Mouse (Mus musculus): ENCODE measurements around the gene Sgsm2. TPM values are rescaled to one million over a fixed set of nuclear protein-coding genes. Genes with fewer than 3 reads are reported as not detected.

Gene Sgsm2
- polyA plus RNA-seq (2015; fragmentation: Nextera tagmentation; extraction: Ambion mirVana), result 6.6 and 7.1 TPM in 2 replicates

GRCm38 (mm10) chr11:74896901-74897677 is at the start of gene Sgsm2:
Gene Sgsm2 (minus strand): TSS chr11:74897060.
- H3K4me2 ChIP-seq (replicated peaks; ENCODE audit: low read depth, low read length), result peak within 1 kb of the TSS; percentile 95
- H3K9ac ChIP-seq (replicated peaks; ENCODE audit: low read length), result peak within 1 kb of the TSS; percentile 88
- H3K36me3 ChIP-seq (ENCODE audit: insufficient read depth, low read length), result peaks cover 27% of the 10 kb centered on the region
- H3K27ac ChIP-seq (ENCODE audit: low read length), result peak within 1 kb of the TSS; percentile 90
- under 1% methylated on average over 52 of the region's 74 CpGs for WGBS
- H3K4me1 ChIP-seq (ENCODE audit: insufficient read depth, low read length), result peaks cover 27% of the 10 kb centered on the region
- H3K4me3 ChIP-seq (ENCODE audit: low read length), result peak within 1 kb of the TSS; percentile 67
- no peaks in the 10 kb centered on the region for H3K27me3 ChIP-seq (ENCODE audit: insufficient read depth, low read length)
- ATAC-seq (ENCODE audit: low FRiP score, low TSS enrichment), result peak; percentile 75
- no peaks in the 10 kb centered on the region for H3K9me3 ChIP-seq (ENCODE audit: low read length)

- Histone ChIP-seq H3K9me3 (ENCODE audit: low read length) (no peaks in the 10 kb centered on the region), H3K36me3 (ENCODE audit: insufficient read depth, low read length) (peaks cover 25% of the 10 kb centered on the region), H3K27me3 (ENCODE audit: insufficient read depth, low read length) (no peaks in the 10 kb centered on the region), H3K27ac (ENCODE audit: low read length) (no peak overlapping the region), H3K4me2 (replicated peaks; ENCODE audit: low read depth, low read length) (no peak overlapping the region), H3K4me3 (ENCODE audit: low read length) (no peak overlapping the region), H3K4me1 (ENCODE audit: insufficient read depth, low read length) (no peaks in the 10 kb centered on the region), H3K9ac (replicated peaks; ENCODE audit: low read length) (no peak overlapping the region)
- 72% methylated on average over 3 of the region's 3 CpGs for WGBS
- peak; percentile 35; the same call in 1 of the 2 replicates for ATAC-seq (ENCODE audit: low FRiP score, low TSS enrichment)
Observed at GRCm38 (mm10) chr11:74946348-74946747, 49.5 kb upstream of the Sgsm2 start.

GRCm38 (mm10) chr11:74930391-74930790 is 33.5 kb upstream of the Sgsm2 start:
- 91% methylated on average over 7 of the region's 7 CpGs for WGBS
- Histone ChIP-seq H3K4me1 (ENCODE audit: insufficient read depth, low read length) (peaks cover 15% of the 10 kb centered on the region), H3K36me3 (ENCODE audit: insufficient read depth, low read length) (peaks cover 31% of the 10 kb centered on the region), H3K9ac (replicated peaks; ENCODE audit: low read length) (no peak overlapping the region), H3K27me3 (ENCODE audit: insufficient read depth, low read length) (no peaks in the 10 kb centered on the region), H3K4me3 (ENCODE audit: low read length) (no peak overlapping the region), H3K4me2 (replicated peaks; ENCODE audit: low read depth, low read length) (no peak overlapping the region), H3K27ac (ENCODE audit: low read length) (no peak overlapping the region), H3K9me3 (ENCODE audit: low read length) (no peaks in the 10 kb centered on the region)
- no peak for ATAC-seq (ENCODE audit: low FRiP score, low TSS enrichment)

DNA sequence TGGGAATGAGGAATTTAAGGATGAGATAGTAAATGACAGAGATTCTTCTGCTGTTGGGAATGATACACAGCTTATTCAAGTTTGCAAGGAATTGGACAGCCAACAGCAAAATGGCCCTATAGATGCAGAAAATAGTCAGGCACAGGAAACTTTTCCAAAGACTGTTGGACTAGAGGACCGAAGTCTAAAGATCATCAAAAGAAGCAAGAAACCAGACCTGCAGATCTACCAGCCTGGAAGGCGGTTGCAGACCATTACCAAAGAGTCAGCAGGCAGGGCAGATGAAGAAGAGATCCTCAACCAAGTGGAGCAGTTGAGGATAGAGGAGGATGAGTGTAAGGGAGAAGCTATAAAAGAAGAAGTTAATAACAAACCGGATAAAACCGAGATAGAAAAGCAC is 32.3 kb upstream of the Sgsm2 start:
- Histone ChIP-seq H3K27me3 (ENCODE audit: insufficient read depth, low read length) (no peaks in the 10 kb centered on the region), H3K9ac (replicated peaks; ENCODE audit: low read length) (no peak overlapping the region), H3K9me3 (ENCODE audit: low read length) (no peaks in the 10 kb centered on the region), H3K36me3 (ENCODE audit: insufficient read depth, low read length) (peaks cover 19% of the 10 kb centered on the region), H3K4me2 (replicated peaks; ENCODE audit: low read depth, low read length) (no peak overlapping the region), H3K4me3 (ENCODE audit: low read length) (no peak overlapping the region), H3K4me1 (ENCODE audit: insufficient read depth, low read length) (peaks cover 23% of the 10 kb centered on the region), H3K27ac (ENCODE audit: low read length) (no peak overlapping the region)
- ATAC-seq (ENCODE audit: low FRiP score, low TSS enrichment), result no peak
- WGBS, result 86% methylated on average over 4 of the region's 4 CpGs

DNA sequence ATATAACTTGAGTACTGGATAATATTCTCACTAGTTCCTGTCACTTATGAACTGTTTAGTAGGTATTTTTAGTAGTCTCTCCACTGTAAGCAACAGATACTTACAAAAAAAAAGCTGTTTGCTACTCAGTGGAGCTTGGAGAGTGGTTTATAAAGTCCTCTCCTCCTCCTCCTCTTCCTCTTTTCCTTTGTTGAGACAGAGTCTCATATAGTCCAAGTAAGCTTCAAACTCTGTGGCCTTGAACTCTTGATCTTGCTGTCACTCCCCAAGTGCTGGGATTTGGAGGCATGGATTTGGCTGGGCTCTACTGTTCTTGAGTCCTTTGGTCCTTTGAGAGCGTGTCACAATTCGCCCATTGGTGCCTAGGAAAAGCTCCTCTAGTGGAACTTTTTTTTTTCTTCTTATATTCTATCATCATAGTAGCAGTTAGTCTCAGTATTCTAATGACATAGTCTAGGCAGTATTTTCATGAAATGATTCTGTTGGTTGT is 30.4 kb upstream of the Sgsm2 start:
- no peaks in the 10 kb centered on the region for H3K27me3 ChIP-seq (ENCODE audit: insufficient read depth, low read length)
- H3K27ac ChIP-seq (ENCODE audit: low read length), result no peak overlapping the region
- peak overlapping the region; percentile 72 for H3K4me2 ChIP-seq (replicated peaks; ENCODE audit: low read depth, low read length)
- peaks cover 27% of the 10 kb centered on the region for H3K4me1 ChIP-seq (ENCODE audit: insufficient read depth, low read length)
- 89% methylated on average over 2 of the region's 2 CpGs for WGBS
- H3K4me3 ChIP-seq (ENCODE audit: low read length), result no peak overlapping the region
- no peaks in the 10 kb centered on the region for H3K9me3 ChIP-seq (ENCODE audit: low read length)
- no peak for ATAC-seq (ENCODE audit: low FRiP score, low TSS enrichment)
- peaks cover 10% of the 10 kb centered on the region for H3K36me3 ChIP-seq (ENCODE audit: insufficient read depth, low read length)
- H3K9ac ChIP-seq (replicated peaks; ENCODE audit: low read length), result no peak overlapping the region

- ATAC-seq (ENCODE audit: low FRiP score, low TSS enrichment), result no peak
- Histone ChIP-seq H3K4me2 (replicated peaks; ENCODE audit: low read depth, low read length) (peak overlapping the region; percentile 72), H3K27me3 (ENCODE audit: insufficient read depth, low read length) (no peaks in the 10 kb centered on the region), H3K36me3 (ENCODE audit: insufficient read depth, low read length) (peaks cover 10% of the 10 kb centered on the region), H3K4me3 (ENCODE audit: low read length) (peak overlapping the region; percentile 97), H3K9me3 (ENCODE audit: low read length) (no peaks in the 10 kb centered on the region), H3K4me1 (ENCODE audit: insufficient read depth, low read length) (peaks cover 27% of the 10 kb centered on the region), H3K27ac (ENCODE audit: low read length) (peak overlapping the region; percentile 99), H3K9ac (replicated peaks; ENCODE audit: low read length) (peak overlapping the region; percentile 96)
- WGBS, result 4% methylated on average over 11 of the region's 11 CpGs
Observed at GRCm38 (mm10) chr11:74926388-74927005, 29.6 kb upstream of the Sgsm2 start.

- H3K4me3 ChIP-seq (ENCODE audit: low read length), result peak within 1 kb of the TSS; percentile 97
- H3K4me1 ChIP-seq (ENCODE audit: insufficient read depth, low read length), result peaks cover 27% of the 10 kb centered on the region
- H3K9me3 ChIP-seq (ENCODE audit: low read length), result no peaks in the 10 kb centered on the region
- peak; percentile 97 for ATAC-seq (ENCODE audit: low FRiP score, low TSS enrichment)
- H3K4me2 ChIP-seq (replicated peaks; ENCODE audit: low read depth, low read length), result peak within 1 kb of the TSS; percentile 72
- H3K9ac ChIP-seq (replicated peaks; ENCODE audit: low read length), result peak within 1 kb of the TSS; percentile 96
- WGBS, result under 1% methylated on average over 74 of the region's 88 CpGs
- no peaks in the 10 kb centered on the region for H3K27me3 ChIP-seq (ENCODE audit: insufficient read depth, low read length)
- H3K36me3 ChIP-seq (ENCODE audit: insufficient read depth, low read length), result peaks cover 10% of the 10 kb centered on the region
- peak within 1 kb of the TSS; percentile 99 for H3K27ac ChIP-seq (ENCODE audit: low read length)
Observed at GRCm38 (mm10) chr11:74925577-74926387, 28.9 kb upstream of the Sgsm2 start, which contains the start of the genes Smg6 and Srr. Gene Smg6 (plus strand): TSS chr11:74925823. Gene Srr (minus strand): TSS chr11:74925948.

- Histone ChIP-seq H3K4me2 (replicated peaks; ENCODE audit: low read depth, low read length) (no peak overlapping the region), H3K27ac (ENCODE audit: low read length) (no peak overlapping the region), H3K4me1 (ENCODE audit: insufficient read depth, low read length) (peaks cover 27% of the 10 kb centered on the region), H3K36me3 (ENCODE audit: insufficient read depth, low read length) (peaks cover 3% of the 10 kb centered on the region), H3K4me3 (ENCODE audit: low read length) (no peak overlapping the region), H3K27me3 (ENCODE audit: insufficient read depth, low read length) (no peaks in the 10 kb centered on the region), H3K9ac (replicated peaks; ENCODE audit: low read length) (no peak overlapping the region), H3K9me3 (ENCODE audit: low read length) (no peaks in the 10 kb centered on the region)
- WGBS, result 56% methylated on average over 4 of the region's 4 CpGs
- ATAC-seq (ENCODE audit: low FRiP score, low TSS enrichment), result no peak
Observed at GRCm38 (mm10) chr11:74924149-74924548, 27.3 kb upstream of the Sgsm2 start.

DNA sequence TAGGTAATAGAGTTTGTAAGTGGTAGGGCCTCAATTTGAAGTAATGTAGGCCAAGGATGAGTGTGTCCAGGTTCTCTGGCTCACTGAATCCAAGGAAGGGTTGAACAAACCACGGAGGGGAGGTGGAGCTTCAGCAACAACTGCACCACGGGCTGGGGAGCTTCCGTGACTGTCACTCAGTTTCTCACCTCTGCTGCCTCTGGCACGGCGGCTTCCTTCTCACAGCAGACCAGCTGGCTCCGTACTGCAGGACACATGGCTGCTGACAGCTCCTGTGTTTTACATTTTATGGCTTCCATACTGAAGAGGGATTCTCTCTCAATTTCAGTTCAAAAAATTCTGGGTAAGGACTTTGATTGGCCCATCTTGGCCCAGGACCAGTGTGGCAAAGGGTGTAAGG is 22.4 kb upstream of the Sgsm2 start:
- WGBS, result 46% methylated on average over 6 of the region's 6 CpGs

More for the DNA sequence above, 22.4 kb upstream of the Sgsm2 start:
- Histone ChIP-seq H3K36me3 (ENCODE audit: insufficient read depth, low read length) (peaks cover 15% of the 10 kb centered on the region), H3K27me3 (ENCODE audit: insufficient read depth, low read length) (no peaks in the 10 kb centered on the region), H3K9ac (replicated peaks; ENCODE audit: low read length) (no peak overlapping the region), H3K9me3 (ENCODE audit: low read length) (no peaks in the 10 kb centered on the region), H3K4me2 (replicated peaks; ENCODE audit: low read depth, low read length) (no peak overlapping the region), H3K27ac (ENCODE audit: low read length) (no peak overlapping the region), H3K4me1 (ENCODE audit: insufficient read depth, low read length) (peaks cover 5% of the 10 kb centered on the region; the same call in 1 of the 2 replicates), H3K4me3 (ENCODE audit: low read length) (no peak overlapping the region)
- ATAC-seq (ENCODE audit: low FRiP score, low TSS enrichment), result no peak
